ENCODE assay signal across 8 mouse cellular contexts in the genomic region with DNA sequence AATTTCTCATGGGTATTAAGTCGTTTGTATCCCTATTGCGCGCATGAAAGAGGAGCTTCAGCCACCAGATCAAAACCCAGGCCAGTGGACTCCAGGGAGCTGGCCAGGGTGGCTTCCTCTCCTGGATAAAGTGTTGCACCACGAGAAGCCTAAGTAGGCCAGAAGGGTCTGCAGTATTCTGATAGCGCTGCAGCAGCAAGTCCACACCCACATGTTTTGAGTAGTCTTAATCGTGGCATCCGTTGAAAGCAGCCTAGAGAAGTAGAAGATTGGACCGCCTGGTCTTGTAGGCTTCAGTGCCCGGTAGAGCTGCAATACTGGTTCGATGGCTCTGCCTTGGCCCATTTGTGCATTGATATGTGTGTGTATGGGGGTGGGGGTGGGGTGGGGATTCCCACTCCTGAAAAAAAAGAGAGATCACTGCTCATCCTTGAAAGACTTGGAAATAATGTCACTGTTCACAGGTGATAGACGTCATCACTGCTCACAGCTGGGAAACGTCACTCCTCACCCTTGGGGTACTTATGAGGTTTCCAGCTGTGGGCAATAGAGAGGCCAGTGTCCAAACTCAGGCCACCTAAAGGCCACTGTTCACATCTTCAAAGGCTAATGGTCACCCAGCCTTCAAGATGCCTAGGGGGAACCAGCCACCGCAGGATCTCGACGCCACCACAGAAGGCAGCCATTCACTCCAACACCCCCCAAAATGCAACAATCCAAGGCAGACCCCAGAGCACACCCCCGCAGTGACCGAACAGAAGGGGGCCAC. TPM values are rescaled to one million over a fixed set of nuclear protein-coding genes. Genes with fewer than 3 reads are reported as not detected.
A peak's percentile ranks its signal among the peaks of the same experiment; 100 is the strongest.
DNase-seq lines count a peak whose midpoint lies in the region; ATAC-seq lines count a peak whose summit lies in the region.

TSS of gene Dnaja4 (plus strand) at position 556 of the 769 bp plus-strand sequence.

- H3K36me3 ChIP-seq in lung, embryonic 16.5 days (ENCODE audit: control insufficient read depth, insufficient read depth, low read length), result no peaks in the 10 kb centered on the region
- no peaks in the 10 kb centered on the region for H3K36me3 ChIP-seq in embryonic facial prominence, embryonic 12.5 days
- no peaks in the 10 kb centered on the region for H3K36me3 ChIP-seq in heart, embryonic 12.5 days

- H3K4me1 ChIP-seq in lung, embryonic 16.5 days (replicated peaks; ENCODE audit: control insufficient read depth, insufficient read depth, low read length), result peaks cover 2% of the 10 kb centered on the region; the same call in 1 of the 2 replicates
- peaks cover 7% of the 10 kb centered on the region for H3K4me1 ChIP-seq in embryonic facial prominence, embryonic 12.5 days
- peaks cover 34% of the 10 kb centered on the region for H3K4me1 ChIP-seq in heart, embryonic 12.5 days (replicated peaks)

- intact Hi-C loops in left cerebral cortex, postnatal 36 days (cut with DNase I), result no loop called here

- ATAC-seq in lung, embryonic 16.5 days (ENCODE audit: low read depth), result peak; percentile 23
- no peak for ATAC-seq in embryonic facial prominence, embryonic 12.5 days (ENCODE audit: insufficient number of reproducible peaks, insufficient read depth, low FRiP score, low TSS enrichment)
- peak; percentile 63; the same call in 1 of the 2 replicates for ATAC-seq in heart, embryonic 12.5 days (ENCODE audit: insufficient number of reproducible peaks, low FRiP score)

- peak within 1 kb of the TSS; percentile 80 for H3K9ac ChIP-seq in lung, embryonic 16.5 days (ENCODE audit: low read length)
- peak within 1 kb of the TSS; percentile 74 for H3K9ac ChIP-seq in embryonic facial prominence, embryonic 12.5 days
- H3K9ac ChIP-seq in heart, embryonic 12.5 days, result peak within 1 kb of the TSS; percentile 75

- H3K27ac ChIP-seq in lung, embryonic 16.5 days (ENCODE audit: low read length), result no peak within 1 kb of the TSS
- H3K27ac ChIP-seq in embryonic facial prominence, embryonic 12.5 days, result no peak within 1 kb of the TSS
- peak within 1 kb of the TSS; percentile 80 for H3K27ac ChIP-seq in heart, embryonic 12.5 days (ENCODE audit: poor library complexity, severe bottlenecking)

- peaks cover 4% of the 10 kb centered on the region; the same call in 1 of the 2 replicates for H3K27me3 ChIP-seq in lung, embryonic 16.5 days (ENCODE audit: control insufficient read depth, insufficient read depth, low read depth, low read length)
- H3K27me3 ChIP-seq in embryonic facial prominence, embryonic 12.5 days, result peaks cover 29% of the 10 kb centered on the region
- H3K27me3 ChIP-seq in heart, embryonic 12.5 days (replicated peaks), result peaks cover 3% of the 10 kb centered on the region; the same call in 1 of the 2 replicates

- no peak for DNase-seq in lung, postnatal 25 days (ENCODE audit: low spot score)
- DNase-seq in left cerebral cortex, postnatal 36 days (ENCODE audit: low spot score in 2 of 2), result no peak
- peak; percentile 25 for DNase-seq in naive thymus-derived CD4-positive, alpha-beta T cell, adult 2 months (ENCODE audit: low read depth)
- DNase-seq in cerebellum, adult 9-11 months, result no peak
- no peak for DNase-seq in right cerebral cortex, adult 18-20 months

- WGBS in lung, embryonic 16.5 days, result 57% methylated on average over 17 of the region's 17 CpGs
- 65% methylated on average over 17 of the region's 17 CpGs for WGBS in embryonic facial prominence, embryonic 12.5 days
- 47% methylated on average over 17 of the region's 17 CpGs for WGBS in heart, embryonic 12.5 days

- peak within 1 kb of the TSS; percentile 95 for H3K4me2 ChIP-seq in lung, embryonic 16.5 days (ENCODE audit: low read depth, low read length)
- peak within 1 kb of the TSS; percentile 91 for H3K4me2 ChIP-seq in embryonic facial prominence, embryonic 12.5 days (replicated peaks)
- peak within 1 kb of the TSS; percentile 84 for H3K4me2 ChIP-seq in heart, embryonic 12.5 days

- H3K4me3 ChIP-seq in lung, embryonic 16.5 days (ENCODE audit: low read length), result peak within 1 kb of the TSS; percentile 78
- peak within 1 kb of the TSS; percentile 71 for H3K4me3 ChIP-seq in embryonic facial prominence, embryonic 12.5 days
- peak within 1 kb of the TSS; percentile 70 for H3K4me3 ChIP-seq in heart, embryonic 12.5 days

- H3K9me3 ChIP-seq in lung, embryonic 16.5 days (ENCODE audit: control insufficient read depth, low read length), result no peaks in the 10 kb centered on the region
- H3K9me3 ChIP-seq in embryonic facial prominence, embryonic 12.5 days, result no peaks in the 10 kb centered on the region
- no peaks in the 10 kb centered on the region for H3K9me3 ChIP-seq in heart, embryonic 12.5 days (replicated peaks)

RNA-seq across cellular contexts. Expression of gene Dnaja4, which starts in this region (rescaled TPM):
- 7.0 and 9.5 TPM in 2 replicates for polyA plus RNA-seq in lung, embryonic 16.5 days (2015; fragmentation: Nextera tagmentation; extraction: Ambion mirVana)
- 7.1 and 7.2 TPM in 2 replicates for polyA plus RNA-seq in embryonic facial prominence, embryonic 12.5 days (2016; fragmentation: Nextera tagmentation; extraction: Ambion mirVana)
- polyA plus RNA-seq in heart, embryonic 12.5 days (2016; fragmentation: Nextera tagmentation; extraction: Ambion mirVana), result 29.0 and 31.1 TPM in 2 replicates
- total RNA-seq in left cerebral cortex, postnatal 36 days (2021), result 10 to 100 TPM; 38.8 to 42.9 TPM
